Mouse (Mus musculus) brain, embryonic 14.5 days (tissue): ENCODE measurements around the gene Gcnt1.

Experiments
- CTCF ChIP-seq: fragments of 200-500 bp; IDR thresholded peaks from 2 replicates; pipeline ENCODE4 v1.5.1; 2012; ENCODE audit warnings: inconsistent platforms, mild to moderate bottlenecking, moderate library complexity, borderline replicate concordance; ENCODE audit not compliant: insufficient read depth, insufficient read length; ENCODE audit errors: extremely low read depth
- POLR2A ChIP-seq: fragments of 200-500 bp; IDR thresholded peaks from 2 replicates; pipeline ENCODE4 v1.6.1; 2012; ENCODE audit warnings: mild to moderate bottlenecking, inconsistent platforms, borderline replicate concordance; ENCODE audit not compliant: poor library complexity, insufficient read depth, insufficient read length, severe bottlenecking; ENCODE audit errors: extremely low read depth

DNA sequence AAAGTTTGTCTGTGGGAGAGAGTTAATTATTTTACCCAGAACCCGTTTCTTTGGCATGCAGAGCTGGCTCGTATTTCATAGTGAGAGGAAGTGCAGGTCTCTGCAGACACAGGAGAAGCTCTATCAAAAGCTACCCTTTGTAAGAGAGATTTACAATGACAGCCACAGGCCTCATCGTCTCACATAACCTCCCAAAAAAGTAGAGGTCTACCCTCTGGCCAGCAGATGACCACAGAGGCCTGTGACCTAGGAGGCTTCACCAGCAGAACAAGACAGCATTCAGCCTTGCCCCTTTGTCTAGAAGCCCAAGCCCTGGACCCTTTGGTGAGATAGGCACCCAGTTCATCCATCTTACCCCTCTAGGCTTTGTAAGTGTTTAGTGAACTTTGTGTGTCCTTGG is 53.9 kb downstream of the Gcnt1 start:
- no peak for TF ChIP-seq CTCF
- no peak for TF ChIP-seq POLR2A
